Mouse (Mus musculus) lung, postnatal 25 days (tissue): Measurements from ENCODE around the gene Tesmin.
A peak's percentile ranks its signal among the peaks of the same experiment; 100 is the strongest.

Experiments
- DNase-seq: peaks from one replicate; pipeline ENCODE4 v3.0.0; 2022; ENCODE audit warnings: low spot score

The Tesmin gene

DNA sequence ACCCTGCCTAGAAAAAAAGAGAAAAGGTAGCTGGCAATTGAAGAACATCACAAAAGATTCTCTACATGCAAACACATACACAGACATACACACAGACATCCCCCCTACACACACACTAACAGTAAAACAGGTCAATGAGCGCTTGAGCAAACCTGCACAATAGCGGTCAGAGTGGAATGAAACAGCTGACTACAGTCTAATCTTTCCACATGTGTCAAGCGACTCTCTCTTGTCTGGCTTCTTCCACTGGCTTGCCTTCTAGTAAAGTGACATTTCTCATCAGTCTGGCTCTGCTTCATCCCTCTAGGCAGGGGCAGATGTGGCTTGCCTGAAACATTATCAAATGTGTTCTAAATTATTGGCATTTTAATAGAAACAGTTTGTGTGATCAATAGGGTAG is 5.6 kb downstream of the Tesmin start:
- DNase-seq = no peak

DNA sequence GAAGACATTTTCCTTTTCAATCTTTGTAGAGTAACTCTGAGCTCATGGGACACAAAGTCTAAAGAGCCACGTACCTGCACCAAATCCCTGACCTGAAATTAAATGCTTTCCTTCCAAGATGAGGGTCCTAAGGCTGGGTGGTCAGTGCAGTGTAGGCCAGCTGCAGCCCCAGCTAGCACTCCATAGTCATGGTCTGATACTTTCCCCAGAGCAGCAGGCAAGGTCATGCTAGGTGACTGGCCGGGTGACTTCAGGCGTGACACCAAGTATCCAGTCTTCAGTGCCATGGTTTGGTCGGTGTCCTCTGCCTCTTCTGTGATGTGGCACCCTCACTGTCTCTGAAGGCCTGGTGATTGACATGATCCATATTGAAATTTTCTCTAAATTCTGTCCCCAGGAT is 11.4 kb downstream of the Tesmin start:
- DNase-seq = no peak

DNA sequence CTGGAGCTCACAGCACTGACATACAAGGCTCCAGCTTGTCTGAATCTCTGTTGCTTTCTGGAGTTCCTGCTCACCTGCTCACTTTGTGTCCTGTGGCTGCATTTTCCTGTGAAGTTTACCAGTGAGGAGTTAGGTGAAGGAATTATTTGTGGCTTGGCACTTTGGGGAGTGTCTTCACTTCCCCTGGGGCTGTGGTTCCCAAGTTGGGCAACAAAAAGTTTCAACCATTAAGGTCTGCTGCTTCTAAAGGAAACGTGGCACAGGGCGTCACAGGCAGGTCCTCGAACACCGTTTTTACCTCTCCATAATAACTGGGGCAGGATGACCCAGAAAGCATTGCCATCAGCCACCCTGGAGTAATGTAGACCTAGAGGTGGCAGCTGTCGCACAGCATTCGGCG is 12.8 kb downstream of the Tesmin start:
- DNase-seq = no peak

DNA sequence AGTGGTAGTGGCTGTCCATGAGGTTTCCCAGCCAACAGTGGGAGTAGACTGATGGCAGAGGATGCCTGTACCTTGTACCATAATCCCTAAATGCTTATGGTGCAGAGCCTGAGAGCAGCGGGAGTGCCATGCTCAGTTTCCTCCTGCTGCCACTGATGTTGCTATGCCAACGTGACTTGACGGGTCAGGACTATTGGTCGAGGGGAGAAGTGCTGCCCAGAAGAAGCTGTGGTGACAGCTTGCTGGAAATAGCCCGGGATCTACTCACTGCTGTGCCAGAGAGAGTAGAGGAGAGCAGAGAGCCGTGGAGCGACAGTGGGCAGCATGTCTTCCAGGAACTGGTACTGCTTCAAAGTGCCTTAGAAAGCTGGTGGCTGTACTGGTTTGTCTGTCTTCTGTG is 13.3 kb downstream of the Tesmin start:
- DNase-seq = no peak

DNA sequence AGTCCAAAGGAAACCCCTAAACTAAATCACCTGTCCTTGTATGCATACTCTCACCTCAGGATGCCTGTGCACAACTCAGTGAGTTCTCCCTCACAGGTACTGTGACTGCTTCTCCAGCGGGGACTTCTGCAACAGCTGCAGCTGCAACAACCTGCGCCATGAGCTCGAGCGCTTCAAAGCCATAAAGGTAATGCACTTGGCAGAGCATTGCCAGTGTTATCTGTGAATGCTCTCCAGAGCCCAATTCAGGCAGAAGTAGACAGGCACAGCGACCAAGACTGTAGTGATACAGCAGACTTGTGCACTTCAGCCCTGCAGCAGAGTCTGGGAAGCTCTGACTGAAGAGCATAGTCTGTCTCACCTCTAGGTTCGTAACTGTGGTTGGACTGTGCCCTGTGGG is 13.7 kb downstream of the Tesmin start:
- no peak for DNase-seq

DNA sequence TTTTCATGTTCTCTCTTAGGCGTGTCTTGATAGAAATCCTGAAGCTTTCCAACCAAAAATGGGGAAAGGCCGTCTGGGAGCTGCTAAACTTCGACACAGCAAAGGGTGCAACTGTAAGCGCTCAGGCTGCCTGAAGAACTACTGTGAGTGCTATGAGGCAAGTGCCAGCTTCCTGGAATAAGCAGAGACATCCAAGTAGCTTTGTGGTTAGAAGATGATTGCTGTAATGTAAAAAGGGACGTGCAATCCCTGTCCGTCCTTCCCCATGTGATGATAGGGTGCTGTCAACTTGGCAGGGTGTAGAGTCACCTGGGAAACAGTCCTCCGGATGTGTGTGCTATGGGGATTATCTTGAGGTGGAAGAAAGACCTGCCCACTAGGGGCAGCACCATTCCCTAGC is 15.4 kb downstream of the Tesmin start:
- no peak for DNase-seq

DNA sequence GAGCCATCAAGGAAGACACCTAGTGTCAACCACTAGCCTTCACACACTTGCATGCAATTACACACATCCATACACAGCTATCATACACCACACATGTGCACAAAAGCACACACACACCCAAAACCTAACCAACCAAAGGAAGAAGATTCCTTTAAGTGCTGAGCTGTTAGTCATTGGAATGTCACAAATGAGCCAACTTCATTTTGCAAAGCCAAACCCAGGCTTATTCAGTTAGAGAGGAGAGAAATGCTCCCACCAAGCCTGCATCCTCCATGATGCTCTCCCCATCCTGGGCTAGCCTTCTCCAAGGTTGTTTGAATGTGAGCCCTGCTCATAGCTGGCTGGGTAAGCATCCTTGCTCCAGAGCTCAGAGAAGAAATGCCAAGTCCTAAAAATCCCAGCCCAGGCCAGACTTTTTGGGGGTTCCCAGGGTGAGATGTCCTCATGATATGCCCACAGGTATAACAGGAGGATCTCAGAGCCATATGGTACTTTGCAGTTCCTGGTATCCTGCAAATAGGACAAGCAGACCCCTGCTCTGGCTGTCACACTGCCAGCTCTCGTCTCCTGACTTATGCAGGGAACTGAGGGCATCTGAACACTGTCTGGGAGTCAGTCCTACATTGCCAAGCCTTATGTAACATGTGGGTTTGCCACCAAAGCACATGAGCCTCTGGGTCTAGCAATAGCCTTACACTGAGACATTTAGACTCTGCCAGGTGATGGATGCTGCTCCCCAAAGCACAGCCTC is 17.0 kb downstream of the Tesmin start:
- no peak for DNase-seq

DNA sequence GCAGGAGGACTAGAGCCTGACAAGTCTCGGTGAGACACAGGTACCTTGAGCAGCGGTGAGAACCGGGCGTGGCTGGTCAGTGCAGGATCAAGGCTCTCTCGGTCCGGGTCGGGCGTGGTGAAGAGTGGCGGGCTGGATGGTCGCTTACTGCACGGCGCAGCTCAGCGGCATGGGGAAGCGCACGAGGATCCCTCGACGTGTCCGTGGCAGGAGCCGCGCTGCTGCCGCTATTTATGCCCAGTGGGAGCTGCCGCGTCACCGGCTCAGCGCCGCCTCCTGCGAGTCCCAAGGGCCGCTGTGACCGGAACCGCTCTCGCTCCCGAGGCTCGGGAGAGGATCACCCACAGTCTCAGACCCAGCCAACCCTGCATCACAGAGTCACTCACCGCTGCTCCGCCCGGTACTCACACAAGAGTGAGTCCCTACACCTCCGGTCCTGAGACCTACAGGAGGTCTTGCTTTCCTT is 25.6 kb downstream of the Tesmin start, which contains the start of gene Gal:
Gene Gal (minus strand): TSS at position 277 of the 466 bp plus-strand sequence.
- DNase-seq = no peak

DNA sequence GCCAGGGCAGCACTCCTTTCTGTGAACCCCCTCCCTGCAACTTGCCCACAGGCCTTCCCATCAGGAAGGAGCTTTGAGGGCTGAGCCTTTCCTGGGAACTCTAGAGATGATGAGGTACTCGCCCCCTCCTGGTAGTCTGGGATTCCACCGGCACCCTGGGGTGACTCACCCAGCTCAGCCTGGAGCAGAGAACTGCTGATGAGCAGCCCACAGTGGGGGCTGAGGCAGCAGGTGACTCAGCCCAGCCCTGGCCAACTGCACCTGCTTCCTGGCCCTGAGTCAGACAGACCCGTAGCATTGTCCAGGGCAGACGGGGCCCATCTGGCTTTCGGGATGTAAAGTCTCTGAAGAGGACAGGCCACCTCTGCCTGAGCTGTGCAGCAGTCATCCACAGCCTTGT is 30.6 kb downstream of the Tesmin start:
- DNase-seq = no peak

DNA sequence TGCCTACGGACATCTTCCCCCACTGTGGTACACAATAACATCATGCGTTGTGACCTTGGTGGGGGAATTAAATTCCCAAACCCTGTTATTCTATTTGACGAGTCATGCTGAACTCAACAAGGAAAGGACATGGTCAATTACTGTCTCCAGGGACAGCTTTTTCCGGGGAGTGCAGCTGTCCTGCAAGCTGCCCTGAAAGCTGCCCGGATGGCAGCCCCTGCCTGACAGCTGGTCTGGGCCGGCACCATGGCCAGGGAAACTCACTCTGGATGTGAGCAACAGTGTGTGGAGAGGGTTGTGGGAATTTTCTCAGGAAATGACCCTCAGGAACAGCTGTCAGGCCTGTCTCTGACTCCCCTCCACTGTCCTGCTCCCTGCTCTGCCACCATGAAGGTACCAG is 33.8 kb downstream of the Tesmin start:
- no peak for DNase-seq

DNA sequence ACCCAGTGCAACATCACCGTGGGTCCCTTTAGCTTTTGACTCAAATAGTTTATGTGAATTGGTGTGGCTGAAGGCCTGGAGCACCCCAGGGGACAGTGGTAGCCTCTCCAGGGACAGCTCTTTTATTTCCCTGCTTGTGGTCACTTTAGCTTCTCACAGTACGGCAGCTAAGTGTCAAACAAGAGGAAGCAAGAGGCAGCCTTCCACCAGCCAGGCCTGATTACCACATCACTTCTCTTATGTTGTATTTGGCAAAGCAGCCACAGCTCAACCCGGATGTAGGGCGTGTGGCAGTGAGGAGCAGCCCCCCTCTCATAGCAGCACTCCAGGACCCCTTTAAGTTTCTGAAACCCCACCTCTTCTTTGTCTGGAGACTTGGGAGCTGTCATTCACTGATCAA is 34.3 kb downstream of the Tesmin start:
- peak; percentile 42 for DNase-seq

DNA sequence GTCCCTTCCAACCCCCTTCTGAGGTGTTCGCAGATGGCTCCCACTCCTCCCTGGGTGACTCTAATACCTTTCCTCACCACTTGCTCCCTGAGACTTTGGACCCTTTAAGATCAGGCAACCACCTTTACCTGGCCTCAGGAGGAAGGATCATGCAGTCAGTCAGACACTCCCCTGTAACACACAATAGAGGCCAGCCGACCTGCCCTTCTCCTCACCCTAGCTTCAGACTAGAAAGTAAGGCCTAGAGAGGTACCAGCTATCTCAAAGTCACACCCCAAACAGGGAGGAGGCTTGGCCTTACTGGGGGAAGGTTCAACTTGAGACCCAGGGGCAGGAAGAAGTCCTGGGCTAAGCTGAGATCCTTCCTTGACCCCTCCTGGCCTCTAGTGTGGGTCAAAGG is 35.6 kb downstream of the Tesmin start:
- no peak for DNase-seq

DNA sequence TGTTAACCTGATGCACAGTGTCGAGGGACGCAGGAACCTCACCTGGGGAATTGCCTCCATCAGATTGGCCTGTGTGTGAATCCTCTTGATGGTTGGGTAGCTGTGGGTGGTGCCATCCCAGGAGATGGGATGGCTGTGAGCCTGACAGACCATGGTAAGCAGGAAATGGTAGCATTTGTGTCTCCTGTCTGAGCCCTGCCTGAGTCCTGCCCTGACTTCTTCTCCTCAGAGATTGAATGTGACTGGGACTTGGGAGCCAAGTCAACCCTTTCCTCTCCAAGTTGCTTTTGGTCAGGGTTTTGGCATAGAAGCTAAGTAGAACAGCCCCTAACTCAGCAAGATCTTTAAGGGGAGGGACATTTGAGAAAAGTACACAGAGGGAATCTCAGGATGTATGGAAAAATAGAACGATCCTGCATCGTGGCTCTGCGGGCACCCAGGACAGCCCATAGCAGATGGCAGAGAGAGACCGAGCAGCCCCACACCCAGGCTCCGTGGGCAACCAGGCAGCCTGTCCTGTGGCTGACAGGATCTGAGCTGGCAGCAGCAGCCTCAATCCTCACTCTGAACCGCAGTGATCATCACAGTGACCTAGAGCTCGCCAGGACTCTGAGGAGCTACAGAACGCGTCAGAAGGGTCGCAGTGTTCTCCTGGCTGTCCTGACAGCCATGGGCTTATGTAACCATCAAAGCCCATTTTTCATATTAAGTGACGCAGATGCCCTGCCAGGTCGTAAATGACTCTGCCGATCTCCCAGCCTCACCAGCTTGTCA is 39.6 kb downstream of the Tesmin start:
- DNase-seq = no peak

DNA sequence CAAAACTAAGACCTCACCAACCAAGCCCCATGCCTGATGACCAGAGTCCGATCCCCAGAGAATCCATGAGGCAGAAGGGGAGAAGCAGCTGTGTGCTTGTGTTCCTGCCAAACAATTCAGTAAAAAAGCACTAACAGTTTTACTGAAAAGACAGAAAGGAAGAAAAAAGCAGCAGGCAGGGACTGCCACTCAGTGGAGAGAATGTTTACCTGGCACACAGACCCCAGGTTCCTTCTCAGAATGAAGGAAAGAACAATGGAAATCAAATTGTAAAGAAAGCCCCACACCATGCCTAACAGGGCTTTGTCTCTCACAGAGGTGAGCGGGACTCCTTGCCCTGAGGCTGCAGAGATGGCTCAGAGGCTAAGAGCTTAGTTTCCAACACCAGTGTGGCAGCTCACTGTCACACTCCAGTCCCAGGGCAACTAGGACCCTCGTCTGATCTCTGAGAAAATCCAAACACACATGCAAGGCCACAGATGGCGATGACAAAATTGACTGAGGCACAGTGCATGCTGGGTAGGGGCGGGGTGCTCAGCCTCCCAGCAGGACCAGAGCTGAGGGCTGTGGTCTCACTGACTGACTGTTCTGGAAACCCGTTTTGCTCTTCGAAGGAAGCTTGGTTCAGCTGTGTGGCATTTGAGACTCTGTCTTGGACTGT is 40.6 kb downstream of the Tesmin start:
- DNase-seq = no peak

DNA sequence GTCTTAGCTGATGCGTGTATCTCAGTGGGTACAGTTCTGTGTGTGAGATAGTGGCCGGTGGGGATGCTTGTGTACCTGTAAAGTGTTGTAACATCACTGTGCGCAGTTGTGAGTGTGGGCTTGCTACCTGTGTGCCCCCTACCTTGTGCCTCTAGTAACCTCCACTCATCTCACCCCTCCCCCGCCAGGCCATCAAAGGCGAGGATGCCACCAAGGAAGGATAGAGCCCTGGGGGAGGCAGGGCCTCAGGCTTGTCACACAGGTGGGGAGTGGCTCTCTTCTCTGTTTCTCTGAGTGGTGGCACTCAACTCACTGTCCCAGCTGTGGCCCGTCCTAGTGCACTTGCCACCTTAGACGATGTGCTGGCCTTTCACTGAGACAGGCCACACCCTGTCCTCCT is 42.4 kb downstream of the Tesmin start:
- no peak for DNase-seq

DNA sequence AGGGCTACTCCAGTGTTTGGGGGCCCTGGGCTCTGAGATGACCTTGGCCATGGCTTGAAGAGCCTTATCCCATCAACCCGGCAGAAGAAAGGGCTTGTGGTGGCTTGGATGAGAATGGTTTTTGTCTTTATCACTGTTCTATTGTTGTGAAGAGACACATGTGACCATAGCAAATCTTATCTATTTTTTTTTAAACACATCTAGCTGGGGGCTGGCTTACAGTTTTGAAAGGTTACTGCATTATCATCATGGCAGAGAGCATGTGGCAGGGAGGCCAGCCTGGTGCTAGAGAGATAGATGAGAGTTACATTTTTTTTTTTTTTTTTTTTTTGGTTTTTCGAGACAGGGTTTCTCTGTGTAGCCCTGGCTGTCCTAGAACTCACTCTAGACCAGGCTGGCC is 43.3 kb downstream of the Tesmin start:
- DNase-seq = no peak

DNA sequence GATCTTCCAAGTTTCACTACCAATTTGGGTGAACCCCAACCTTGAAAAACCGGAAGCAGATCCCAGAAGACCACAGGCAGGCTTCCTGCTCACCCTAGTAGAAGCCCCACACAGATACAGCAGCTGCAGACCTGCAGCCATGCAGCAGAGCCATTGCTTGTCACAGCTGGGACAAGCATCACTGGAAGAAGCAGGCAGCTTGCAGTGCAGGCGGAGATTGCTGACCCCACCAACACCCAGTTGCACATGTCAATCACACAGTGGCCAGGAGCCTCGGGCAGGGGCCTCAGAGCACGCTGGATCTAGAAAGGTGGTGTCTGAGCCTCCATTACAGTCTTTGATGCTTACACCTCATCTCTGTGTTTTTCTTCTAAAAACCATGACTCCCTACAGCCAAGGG is 45.5 kb downstream of the Tesmin start:
- DNase-seq = no peak

DNA sequence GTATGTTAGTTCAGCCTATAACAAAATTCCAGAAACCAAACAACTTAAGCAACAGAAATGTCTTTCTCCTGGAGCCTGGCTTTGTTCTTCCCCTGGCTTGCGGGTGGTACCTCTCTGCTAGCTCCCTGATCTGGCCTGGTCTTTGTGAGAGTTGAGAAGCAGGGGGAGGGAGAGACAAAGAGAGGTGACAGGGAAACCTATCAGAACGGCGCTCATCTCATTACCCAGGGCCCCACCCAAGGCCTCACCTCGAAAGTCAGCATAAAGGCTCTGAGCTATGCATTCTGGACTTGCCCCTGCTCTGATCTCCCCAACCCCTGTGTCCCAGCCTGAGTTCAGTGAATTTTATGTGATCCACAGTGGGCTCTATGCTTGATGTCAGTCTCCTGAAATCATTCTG is 46.0 kb downstream of the Tesmin start:
- DNase-seq = no peak

DNA sequence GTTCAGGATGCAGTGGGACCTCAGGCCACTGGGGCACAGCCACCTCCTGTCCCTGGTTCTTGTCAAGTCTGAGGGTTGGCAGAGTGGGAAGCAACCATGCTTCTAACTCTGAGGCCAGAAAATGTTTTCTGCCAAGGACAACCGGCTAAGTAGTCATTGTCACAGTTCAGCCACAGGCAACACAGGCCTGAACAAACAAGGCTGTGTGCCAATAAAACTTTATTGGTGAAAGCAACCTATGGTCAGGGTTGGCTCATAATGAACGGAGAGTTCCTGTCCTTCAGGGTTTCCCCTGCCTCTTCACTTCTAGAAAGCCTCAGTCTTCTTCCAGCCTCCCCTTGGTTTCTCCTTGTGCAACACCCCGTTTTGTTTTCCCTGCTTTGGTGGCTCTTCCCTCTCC is 47.2 kb downstream of the Tesmin start:
- no peak for DNase-seq

DNA sequence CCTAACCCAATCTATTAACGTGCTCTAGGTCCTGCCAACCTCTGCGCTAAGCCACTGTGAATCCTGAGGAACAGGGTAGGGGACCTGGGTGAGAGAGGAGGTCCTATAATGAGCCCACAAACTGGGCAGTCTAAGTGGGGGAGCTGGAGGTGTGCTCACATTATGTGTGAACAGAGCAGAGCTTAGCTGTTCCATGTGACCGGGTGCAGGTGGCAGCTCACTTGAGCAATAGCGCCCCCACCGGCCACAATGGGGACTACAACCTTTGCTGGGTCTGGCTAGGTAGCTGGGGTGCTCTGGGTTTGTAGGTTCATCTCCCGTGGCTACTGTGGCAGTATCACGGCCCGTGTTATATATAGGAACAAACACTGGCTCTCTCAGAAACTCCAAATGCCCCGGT is 48.2 kb downstream of the Tesmin start:
- DNase-seq = no peak

DNA sequence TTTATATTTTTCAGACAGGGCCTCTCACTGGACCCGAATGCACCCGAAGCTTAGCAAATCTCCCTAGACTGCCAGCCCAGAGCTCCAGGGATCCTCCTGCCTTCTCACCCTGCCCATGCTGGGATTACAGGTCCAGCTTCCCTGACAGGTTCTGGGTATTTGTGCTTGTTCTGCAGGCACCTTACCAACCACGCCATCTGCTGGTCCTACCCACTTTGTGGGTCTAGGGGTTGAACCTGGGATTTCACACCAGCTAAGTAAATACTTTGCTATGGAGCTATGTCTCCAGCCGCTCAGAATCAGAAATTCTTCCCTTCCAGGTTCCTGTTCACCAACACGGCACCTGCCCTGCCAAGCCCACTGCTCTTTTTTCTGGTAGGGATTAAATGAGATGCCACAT is 49.3 kb downstream of the Tesmin start:
- no peak for DNase-seq

DNA sequence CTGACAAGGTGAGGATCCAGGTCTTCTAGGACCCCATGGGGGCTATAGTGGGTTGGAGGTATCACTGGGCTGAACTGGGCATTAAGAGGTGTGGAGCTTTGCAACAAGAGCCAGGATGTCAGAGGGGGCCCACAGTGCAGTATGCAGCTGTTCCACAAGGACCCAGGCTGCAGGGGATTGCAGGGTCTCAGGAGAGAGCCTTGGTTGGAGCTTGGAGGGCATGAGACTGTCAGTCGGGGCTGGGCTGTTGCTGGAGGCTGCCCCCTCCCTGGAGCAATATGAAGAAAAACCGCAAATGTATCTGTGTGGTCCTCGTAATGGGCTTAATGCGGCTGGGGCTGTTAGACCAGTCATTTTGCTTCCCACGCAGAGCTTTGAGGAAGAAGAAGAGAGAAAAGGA is 52.0 kb downstream of the Tesmin start:
- DNase-seq = no peak

DNA sequence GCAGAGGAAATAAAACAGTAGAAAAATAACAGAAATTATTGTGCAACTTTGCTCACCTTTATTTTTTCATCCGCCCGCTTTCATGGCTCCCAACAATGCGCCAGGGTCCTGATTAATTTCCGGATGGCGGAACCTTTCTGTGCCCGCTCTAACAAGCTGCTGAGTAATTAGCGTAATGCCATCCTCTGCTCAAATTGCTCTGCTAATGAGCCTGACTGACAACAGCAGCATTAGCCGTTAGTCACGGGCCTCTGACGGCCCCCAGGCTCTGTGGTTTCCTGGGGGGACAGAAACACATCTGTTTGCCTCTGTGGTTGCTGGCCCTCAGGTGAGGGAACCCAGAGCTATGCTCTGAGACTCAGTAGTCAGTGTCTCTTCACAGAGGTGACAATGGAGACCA is 52.4 kb downstream of the Tesmin start:
- no peak for DNase-seq
